Mouse (Mus musculus) forebrain, postnatal 0 days (tissue): ENCODE results near the gene Cdc14b. TPM values are rescaled to one million over a fixed set of nuclear protein-coding genes. Genes with fewer than 3 reads are reported as not detected.
A peak's percentile ranks its signal among the peaks of the same experiment; 100 is the strongest.

ENCODE experiments used
- ATAC-seq: fragments of 200-750 bp; cut with Nextera tagmentation; 2 replicates; pipeline ENCODE4 v1.8.0; 2017; ENCODE audit warnings: mild to moderate bottlenecking, moderate library complexity
- DNase-seq: peaks from one replicate; pipeline ENCODE4 v3.0.0-alpha.2; 2015
- H3K27ac ChIP-seq: fragments of 300-500 bp; sonication (generic); 2 replicates; pipeline ENCODE4 v1.5.1; 2014; ENCODE audit warnings: low read depth, mild to moderate bottlenecking, antibody characterized with exemption, low read length, moderate library complexity, mixed read lengths
- H3K27me3 ChIP-seq: fragments of 300-500 bp; sonication (generic); 2 replicates; pipeline ENCODE4 v1.6.1; 2014; ENCODE audit warnings: mild to moderate bottlenecking, low read length, mixed read lengths; ENCODE audit not compliant: insufficient read depth
- H3K36me3 ChIP-seq: fragments of 300-500 bp; sonication (generic); 2 replicates; pipeline ENCODE4 v1.6.1; 2014; ENCODE audit warnings: mild to moderate bottlenecking, moderate library complexity; ENCODE audit not compliant: insufficient read depth
- H3K4me1 ChIP-seq: fragments of 300-500 bp; sonication (generic); 2 replicates; pipeline ENCODE4 v1.6.1; 2014; ENCODE audit warnings: antibody characterized with exemption; ENCODE audit not compliant: insufficient read depth
- H3K4me2 ChIP-seq: fragments of 300-500 bp; sonication (generic); 2 replicates; pipeline ENCODE4 v1.6.1; 2014; ENCODE audit warnings: low read depth, mild to moderate bottlenecking, moderate library complexity
- H3K4me3 ChIP-seq: fragments of 300-500 bp; sonication (generic); 2 replicates; pipeline ENCODE4 v1.5.1; 2014; ENCODE audit warnings: low read depth, low read length, mixed read lengths
- H3K9ac ChIP-seq: fragments of 300-500 bp; sonication (generic); 2 replicates; pipeline ENCODE4 v1.6.1; 2014; ENCODE audit warnings: mild to moderate bottlenecking
- H3K9me3 ChIP-seq: fragments of 300-500 bp; sonication (generic); 2 replicates; pipeline ENCODE4 v1.6.1; 2016; ENCODE audit warnings: low read length
- CTCF ChIP-seq: sonication (generic); IDR thresholded peaks from 2 replicates; pipeline ENCODE4 v1.5.1; 2016; ENCODE audit warnings: antibody characterized with exemption, control low read depth, low read depth
- WGBS: fragments of 180-500 bp; shearing (Covaris S2); extraction: QIAGEN DNeasy Blood & Tissue Kit; methylation state at CpG from one replicate; pipeline ENCODE4 v1.1.7; 2014; 5-methylcytosine and 5-hydroxymethylcytosine counted together
- polyA plus RNA-seq: library from polyadenylated mRNA; unstranded; fragments of >200 nt; fragmentation: Nextera tagmentation; extraction: Ambion mirVana; gene quantifications from 2 replicates; pipeline ENCODE4 v1.2.1, GENCODE M21; 2015
- total RNA-seq: library from RNA; depleted of rRNA; stranded (reverse); fragments of >200 nt; gene quantifications from 2 replicates; pipeline ENCODE4 v1.2.3, GENCODE M21; 2014

The Cdc14b gene
- total and polyA plus RNA-seq, 2 experiments from 2014 or later = 0.75 to 3.0 TPM

DNA sequence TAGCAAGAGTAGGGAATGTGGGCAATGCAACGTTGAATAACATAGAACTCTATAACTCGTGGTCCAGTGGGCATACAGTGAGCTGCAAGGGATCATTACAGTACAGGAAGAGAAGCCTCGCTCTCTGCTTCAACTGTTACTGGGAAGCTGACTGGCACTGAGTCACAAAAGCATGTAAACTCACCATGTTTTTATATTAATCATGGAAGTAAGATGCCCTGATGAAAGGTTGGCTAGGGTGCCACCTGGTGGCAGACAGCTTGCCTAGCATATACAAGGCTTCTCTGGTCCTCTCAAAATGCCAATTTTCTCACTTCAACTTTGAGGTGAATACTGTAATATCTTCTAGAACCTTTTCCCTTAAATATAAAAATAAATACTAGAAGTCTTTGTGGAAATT, 31.0 kb upstream of the Cdc14b start:
- peak; percentile 75 for ATAC-seq

DNA sequence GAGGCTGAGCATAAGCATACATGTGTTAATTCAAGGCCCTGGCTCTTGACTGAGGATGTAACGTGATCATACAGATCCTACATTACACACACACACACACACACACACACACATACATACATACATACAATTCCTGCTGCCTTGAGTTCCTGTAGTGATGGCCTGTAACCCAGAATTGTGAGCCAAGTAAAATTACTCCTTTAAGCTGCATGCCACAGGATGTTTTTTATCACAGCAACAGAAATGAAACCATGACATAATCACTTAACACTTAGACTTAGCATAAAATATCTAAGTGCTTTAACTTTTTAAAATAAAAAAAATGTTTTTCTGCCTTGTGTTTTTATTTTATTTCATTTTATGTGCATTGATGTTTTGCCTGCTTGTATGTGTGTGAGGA, 24.0 kb upstream of the Cdc14b start:
- Histone ChIP-seq H3K27ac (no peak overlapping the region), H3K9me3 (no peaks in the 10 kb centered on the region), H3K4me1 (no peaks in the 10 kb centered on the region), H3K36me3 (no peaks in the 10 kb centered on the region), H3K27me3 (no peaks in the 10 kb centered on the region), H3K9ac (no peak overlapping the region), H3K4me2 (no peak overlapping the region), H3K4me3 (no peak overlapping the region)
- DNase-seq = no peak
- 95% methylated on average over 1 of the region's 1 CpGs for WGBS
- no peak for ATAC-seq
- TF ChIP-seq CTCF = no peak

More for the DNA sequence above, 31.0 kb upstream of the Cdc14b start:
- H3K4me3 ChIP-seq = no peak overlapping the region
- TF ChIP-seq CTCF = peak; percentile 86
- H3K36me3 ChIP-seq = no peaks in the 10 kb centered on the region
- H3K9ac ChIP-seq = no peak overlapping the region
- no peak overlapping the region for H3K27ac ChIP-seq
- no peaks in the 10 kb centered on the region for H3K9me3 ChIP-seq
- H3K27me3 ChIP-seq = no peaks in the 10 kb centered on the region
- 67% methylated on average over 3 of the region's 3 CpGs for WGBS
- no peaks in the 10 kb centered on the region for H3K4me1 ChIP-seq
- no peak overlapping the region for H3K4me2 ChIP-seq
- DNase-seq = peak; percentile 79

DNA sequence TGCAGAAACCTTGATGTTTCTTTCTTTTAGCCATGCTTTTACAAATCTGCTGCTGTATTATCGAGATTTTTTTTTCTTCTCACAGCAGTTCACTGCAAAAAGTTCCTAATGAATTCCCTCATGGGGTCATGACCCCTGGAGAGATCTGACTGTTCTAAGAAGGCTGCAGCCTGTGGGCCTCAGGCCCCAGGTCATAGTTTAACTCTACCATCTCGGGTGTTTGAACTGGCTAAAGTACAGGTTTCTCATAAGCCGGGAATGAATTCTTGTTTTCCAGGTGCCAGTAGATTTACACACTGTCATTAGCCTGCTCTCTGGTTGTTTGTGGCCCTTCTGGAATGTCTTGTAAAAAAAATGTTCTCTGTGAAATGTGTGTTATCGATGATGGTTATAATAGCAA, 11.7 kb upstream of the Cdc14b start:
- H3K36me3 ChIP-seq = no peaks in the 10 kb centered on the region
- H3K9ac ChIP-seq = no peak overlapping the region
- H3K4me3 ChIP-seq = no peak overlapping the region
- no peak for TF ChIP-seq CTCF
- H3K4me2 ChIP-seq = no peak overlapping the region
- H3K4me1 ChIP-seq = no peaks in the 10 kb centered on the region
- no peak overlapping the region for H3K27ac ChIP-seq
- DNase-seq = no peak
- no peak for ATAC-seq
- no peaks in the 10 kb centered on the region for H3K27me3 ChIP-seq
- WGBS = 53% methylated on average over 4 of the region's 4 CpGs
- H3K9me3 ChIP-seq = no peaks in the 10 kb centered on the region

GRCm38 (mm10) chr13:64286321-64286720, 11.2 kb upstream of the Cdc14b start:
- Histone ChIP-seq H3K36me3 (no peaks in the 10 kb centered on the region), H3K4me2 (no peak overlapping the region), H3K9me3 (no peaks in the 10 kb centered on the region), H3K9ac (no peak overlapping the region), H3K27me3 (no peaks in the 10 kb centered on the region), H3K27ac (no peak overlapping the region), H3K4me3 (no peak overlapping the region), H3K4me1 (no peaks in the 10 kb centered on the region)
- no peak for TF ChIP-seq CTCF
- ATAC-seq = no peak
- no peak for DNase-seq
- 58% methylated on average over 4 of the region's 4 CpGs for WGBS

DNA sequence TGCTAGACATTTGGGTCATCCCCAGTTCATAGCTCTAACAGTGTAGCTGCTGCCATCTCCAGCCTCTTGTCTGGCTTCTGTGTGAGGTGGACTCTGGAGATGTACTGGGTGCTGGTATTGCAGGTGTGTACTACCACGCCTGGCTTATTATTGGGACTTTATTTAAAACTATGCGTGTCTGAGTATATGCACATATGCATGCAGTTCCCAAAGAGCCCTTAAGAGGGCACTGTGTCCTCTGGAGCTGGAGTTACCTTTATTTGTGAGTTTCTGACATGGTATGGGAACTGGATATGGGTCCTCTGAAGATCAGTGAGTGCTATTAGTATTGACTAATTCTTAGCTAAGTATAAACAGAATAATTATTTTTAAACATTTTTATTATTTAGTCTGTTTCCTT, 9.6 kb upstream of the Cdc14b start:
- H3K27me3 ChIP-seq = no peaks in the 10 kb centered on the region
- H3K36me3 ChIP-seq = no peaks in the 10 kb centered on the region
- H3K4me2 ChIP-seq = no peak overlapping the region
- no peak overlapping the region for H3K4me3 ChIP-seq
- no peaks in the 10 kb centered on the region for H3K9me3 ChIP-seq
- peak; percentile 10; the same call in 1 of the 2 replicates for TF ChIP-seq CTCF
- WGBS = 96% methylated on average over 2 of the region's 2 CpGs
- ATAC-seq = no peak
- H3K27ac ChIP-seq = no peak overlapping the region
- H3K9ac ChIP-seq = no peak overlapping the region
- H3K4me1 ChIP-seq = no peaks in the 10 kb centered on the region
- DNase-seq = no peak

- no peaks in the 10 kb centered on the region for H3K9me3 ChIP-seq
- H3K27me3 ChIP-seq = peaks cover 3% of the 10 kb centered on the region; the same call in 1 of the 2 replicates
- no peaks in the 10 kb centered on the region for H3K4me1 ChIP-seq
- no peak for DNase-seq
- H3K4me3 ChIP-seq = no peak overlapping the region
- ATAC-seq = no peak
- no peak overlapping the region for H3K27ac ChIP-seq
- H3K4me2 ChIP-seq = no peak overlapping the region
- H3K36me3 ChIP-seq = no peaks in the 10 kb centered on the region
- WGBS = 91% methylated on average over 5 of the region's 5 CpGs
- H3K9ac ChIP-seq = no peak overlapping the region
- no peak for TF ChIP-seq CTCF
These were observed 5.8 kb upstream of the Cdc14b start for GRCm38 (mm10) chr13:64280940-64281339.

DNA sequence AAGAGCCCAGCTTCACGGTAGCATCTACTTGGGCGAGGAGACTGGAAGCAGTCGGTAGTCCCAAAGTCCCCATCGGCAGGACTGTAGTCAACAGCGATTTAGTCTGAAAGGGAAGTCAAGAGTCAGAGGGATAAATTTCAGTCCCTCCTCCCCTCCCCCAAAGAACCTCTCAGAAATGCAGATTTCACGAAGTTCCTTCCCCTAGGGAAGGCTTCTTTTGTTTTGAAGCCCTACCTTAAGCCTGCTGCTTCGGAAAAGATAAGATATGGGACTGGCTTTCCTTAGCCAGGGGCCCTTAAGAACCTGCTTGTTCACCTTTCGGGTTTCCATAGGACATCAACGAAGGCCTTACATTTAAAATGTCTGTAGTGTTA, 651 bp upstream of the Cdc14b start:
- H3K9me3 ChIP-seq = no peaks in the 10 kb centered on the region
- no peak overlapping the region for H3K9ac ChIP-seq
- peaks cover 5% of the 10 kb centered on the region for H3K4me1 ChIP-seq
- no peak for TF ChIP-seq CTCF
- DNase-seq = no peak
- H3K4me2 ChIP-seq = peak overlapping the region; percentile 99
- peaks cover 13% of the 10 kb centered on the region for H3K27me3 ChIP-seq
- no peak overlapping the region for H3K27ac ChIP-seq
- 15% methylated on average over 9 of the region's 9 CpGs for WGBS
- H3K36me3 ChIP-seq = no peaks in the 10 kb centered on the region
- ATAC-seq = no peak
- peak overlapping the region; percentile 65 for H3K4me3 ChIP-seq
